Mouse (Mus musculus): ENCODE measurements around the gene Atp6v0d1.
"Not testable (repeated sequence)": the region's sequence is repeated elsewhere in the genome, so short reads cannot be mapped to it uniquely, and the experiment has no call there.

Gene Atp6v0d1

GRCm38 (mm10) chr8:105565952-105566702 is at the start of gene Atp6v0d1:
Atp6v0d1 (minus strand) TSS chr8:105566047.
- Histone ChIP-seq H3K36me3 (ENCODE audit: control insufficient read depth, insufficient read depth, low read length, poor library complexity, severe bottlenecking) (no peaks in the 10 kb centered on the region), H3K27me3 (ENCODE audit: control insufficient read depth, insufficient read depth, low read length, poor library complexity, severe bottlenecking) (no peaks in the 10 kb centered on the region)
- peak; percentile 100 for DNase-seq (ENCODE audit: low read depth, low spot score)

DNA sequence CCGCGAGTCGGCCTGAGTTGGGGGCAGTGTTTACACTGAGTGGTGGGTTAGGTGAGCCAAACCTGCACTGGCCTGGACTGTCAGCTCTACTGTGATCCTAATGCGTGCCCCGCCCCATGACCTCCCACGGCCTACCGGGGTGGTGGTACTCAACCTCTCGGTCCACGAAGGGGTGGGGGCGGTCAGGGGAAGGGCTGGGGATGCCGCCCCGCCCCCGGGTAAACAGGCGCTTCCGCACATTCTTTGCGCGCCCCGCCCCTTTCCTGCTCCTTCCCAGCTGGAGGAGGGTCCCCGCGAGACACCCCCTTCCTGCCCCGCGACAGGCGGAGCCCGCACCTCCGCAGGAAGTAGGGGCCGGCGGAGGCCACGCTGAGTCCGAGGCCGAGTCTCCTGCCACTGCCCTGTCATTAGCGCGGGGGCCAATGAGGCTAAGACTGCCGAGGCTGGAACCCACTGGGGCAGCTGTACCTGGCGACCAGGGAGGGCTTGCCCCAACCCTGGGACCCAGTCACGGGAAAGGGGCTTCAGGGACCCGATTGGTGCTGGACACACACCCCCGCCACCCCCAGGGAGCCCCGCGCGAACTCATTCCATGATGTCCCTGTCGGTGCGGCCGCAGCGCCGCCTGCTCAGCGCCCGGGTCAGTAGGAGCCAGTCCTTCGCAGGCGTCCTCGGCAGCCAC is 48.1 kb upstream of the Atp6v0d1 start:
- Histone ChIP-seq H3K36me3 (ENCODE audit: control insufficient read depth, insufficient read depth, low read length, poor library complexity, severe bottlenecking) (peaks cover 3% of the 10 kb centered on the region), H3K27me3 (ENCODE audit: control insufficient read depth, insufficient read depth, low read length, poor library complexity, severe bottlenecking) (no peaks in the 10 kb centered on the region)
- no peak for DNase-seq (ENCODE audit: low read depth, low spot score)

DNA sequence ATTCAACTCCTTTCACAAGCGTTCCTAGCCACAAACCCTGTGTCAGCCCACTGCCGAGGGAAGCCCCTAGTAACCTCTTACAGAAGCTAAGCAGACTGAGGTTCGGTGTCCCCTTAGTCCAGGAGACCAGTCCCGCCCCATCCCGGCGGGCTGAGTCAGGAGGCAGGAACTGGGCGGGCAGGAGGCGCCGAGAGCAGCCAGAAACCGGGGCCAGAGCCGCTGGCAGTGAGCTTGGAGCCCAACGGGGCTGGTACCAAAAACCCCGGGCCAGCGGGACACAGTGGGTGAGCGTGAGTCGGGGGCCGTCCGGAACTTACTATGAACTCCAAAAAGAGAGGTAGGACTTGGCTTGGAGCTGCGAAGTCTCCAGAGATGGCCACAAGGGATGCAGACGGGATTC is 47.2 kb upstream of the Atp6v0d1 start:
- no peak for DNase-seq (ENCODE audit: low read depth, low spot score)
- peaks cover 3% of the 10 kb centered on the region for H3K36me3 ChIP-seq (ENCODE audit: control insufficient read depth, insufficient read depth, low read length, poor library complexity, severe bottlenecking)
- H3K27me3 ChIP-seq (ENCODE audit: control insufficient read depth, insufficient read depth, low read length, poor library complexity, severe bottlenecking): no peaks in the 10 kb centered on the region

GRCm38 (mm10) chr8:105611836-105612235 is 46.0 kb upstream of the Atp6v0d1 start:
- no peak for DNase-seq (ENCODE audit: low read depth, low spot score)
- 0 out of 2 replicates have a peak, but pooled peaks cover 3% of the 10 kb centered on the region for H3K36me3 ChIP-seq (ENCODE audit: control insufficient read depth, insufficient read depth, low read length, poor library complexity, severe bottlenecking)
- no peaks in the 10 kb centered on the region for H3K27me3 ChIP-seq (ENCODE audit: control insufficient read depth, insufficient read depth, low read length, poor library complexity, severe bottlenecking)

- H3K36me3 ChIP-seq (ENCODE audit: control insufficient read depth, insufficient read depth, low read length, poor library complexity, severe bottlenecking): no peaks in the 10 kb centered on the region
- no peaks in the 10 kb centered on the region for H3K27me3 ChIP-seq (ENCODE audit: control insufficient read depth, insufficient read depth, low read length, poor library complexity, severe bottlenecking)
- no peak for DNase-seq (ENCODE audit: low read depth, low spot score)
These were observed 43.9 kb upstream of the Atp6v0d1 start for GRCm38 (mm10) chr8:105609771-105610170.

- DNase-seq (ENCODE audit: low read depth, low spot score): no peak
- no peaks in the 10 kb centered on the region for H3K27me3 ChIP-seq (ENCODE audit: control insufficient read depth, insufficient read depth, low read length, poor library complexity, severe bottlenecking)
- H3K36me3 ChIP-seq (ENCODE audit: control insufficient read depth, insufficient read depth, low read length, poor library complexity, severe bottlenecking): no peaks in the 10 kb centered on the region
These were observed 43.5 kb upstream of the Atp6v0d1 start for GRCm38 (mm10) chr8:105609355-105609754.

DNA sequence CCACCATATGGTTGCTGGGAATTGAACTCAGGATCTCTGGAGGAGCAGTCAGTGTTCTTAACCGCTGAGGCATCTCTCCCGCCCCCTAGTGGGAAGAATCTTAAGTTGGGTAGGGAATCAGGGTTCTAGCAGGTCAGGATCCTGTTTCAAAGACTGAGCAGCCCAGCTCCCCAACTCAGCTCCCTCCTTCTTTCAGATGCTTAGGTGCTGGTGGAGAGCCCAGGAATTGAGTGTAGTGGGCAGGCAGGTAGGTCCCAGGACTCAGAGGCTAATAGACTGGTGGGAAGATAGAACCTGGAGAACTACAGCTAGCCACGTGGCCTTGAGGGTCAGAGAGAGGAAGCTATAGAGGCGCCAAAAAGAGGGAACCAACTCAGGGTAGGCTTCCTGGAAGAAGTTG is 41.8 kb upstream of the Atp6v0d1 start:
- Histone ChIP-seq H3K36me3 (ENCODE audit: control insufficient read depth, insufficient read depth, low read length, poor library complexity, severe bottlenecking) (no peaks in the 10 kb centered on the region), H3K27me3 (ENCODE audit: control insufficient read depth, insufficient read depth, low read length, poor library complexity, severe bottlenecking) (no peaks in the 10 kb centered on the region)
- peak; percentile 70 for DNase-seq (ENCODE audit: low read depth, low spot score)

GRCm38 (mm10) chr8:105607062-105607461 is 41.2 kb upstream of the Atp6v0d1 start:
- Histone ChIP-seq H3K36me3 (ENCODE audit: control insufficient read depth, insufficient read depth, low read length, poor library complexity, severe bottlenecking) (no peaks in the 10 kb centered on the region), H3K27me3 (ENCODE audit: control insufficient read depth, insufficient read depth, low read length, poor library complexity, severe bottlenecking) (no peaks in the 10 kb centered on the region)
- DNase-seq (ENCODE audit: low read depth, low spot score): no peak

DNA sequence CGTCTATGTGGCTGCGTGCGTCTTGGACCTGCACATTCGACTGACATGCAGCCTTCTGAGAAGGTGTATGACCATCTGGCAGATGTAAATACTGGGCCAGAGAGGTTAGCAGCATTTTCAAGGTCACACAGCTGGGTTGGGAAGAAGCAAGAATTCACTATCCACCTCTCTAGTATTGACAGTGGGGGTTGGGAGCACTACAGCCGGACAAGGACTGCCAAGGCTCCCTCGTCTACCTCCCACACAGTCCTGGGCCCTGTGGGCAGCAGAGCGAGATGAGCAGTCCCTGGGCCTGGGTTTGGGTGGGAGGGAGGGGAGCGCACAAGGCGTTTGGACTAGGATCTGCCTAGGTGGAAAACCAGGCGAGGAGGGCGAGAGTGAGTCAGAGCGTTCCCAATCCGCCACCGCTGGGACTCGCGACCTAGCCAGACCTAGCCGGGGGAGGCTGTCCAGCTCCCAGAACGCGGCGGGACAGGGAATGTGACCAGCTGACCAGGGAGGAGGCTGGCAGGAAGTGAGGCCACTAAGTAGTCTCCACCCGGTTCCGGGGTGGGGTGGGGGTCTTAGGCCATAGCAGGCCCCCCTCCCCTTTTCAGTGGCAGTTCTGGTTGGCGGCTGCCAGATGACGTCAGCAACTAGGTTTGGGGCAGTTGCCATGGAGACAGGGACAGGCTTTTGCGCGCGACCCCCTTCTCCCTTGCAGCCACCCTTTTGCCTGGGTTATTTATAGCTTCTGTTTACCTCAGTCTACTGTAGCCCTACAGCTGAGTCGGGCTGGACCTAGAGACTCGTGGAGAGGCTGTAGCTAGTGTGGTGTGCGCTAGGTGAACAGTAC is 40.6 kb upstream of the Atp6v0d1 start:
- peak; percentile 77 for DNase-seq (ENCODE audit: low read depth, low spot score)
- H3K27me3 ChIP-seq (ENCODE audit: control insufficient read depth, insufficient read depth, low read length, poor library complexity, severe bottlenecking): no peaks in the 10 kb centered on the region
- no peaks in the 10 kb centered on the region for H3K36me3 ChIP-seq (ENCODE audit: control insufficient read depth, insufficient read depth, low read length, poor library complexity, severe bottlenecking)

DNA sequence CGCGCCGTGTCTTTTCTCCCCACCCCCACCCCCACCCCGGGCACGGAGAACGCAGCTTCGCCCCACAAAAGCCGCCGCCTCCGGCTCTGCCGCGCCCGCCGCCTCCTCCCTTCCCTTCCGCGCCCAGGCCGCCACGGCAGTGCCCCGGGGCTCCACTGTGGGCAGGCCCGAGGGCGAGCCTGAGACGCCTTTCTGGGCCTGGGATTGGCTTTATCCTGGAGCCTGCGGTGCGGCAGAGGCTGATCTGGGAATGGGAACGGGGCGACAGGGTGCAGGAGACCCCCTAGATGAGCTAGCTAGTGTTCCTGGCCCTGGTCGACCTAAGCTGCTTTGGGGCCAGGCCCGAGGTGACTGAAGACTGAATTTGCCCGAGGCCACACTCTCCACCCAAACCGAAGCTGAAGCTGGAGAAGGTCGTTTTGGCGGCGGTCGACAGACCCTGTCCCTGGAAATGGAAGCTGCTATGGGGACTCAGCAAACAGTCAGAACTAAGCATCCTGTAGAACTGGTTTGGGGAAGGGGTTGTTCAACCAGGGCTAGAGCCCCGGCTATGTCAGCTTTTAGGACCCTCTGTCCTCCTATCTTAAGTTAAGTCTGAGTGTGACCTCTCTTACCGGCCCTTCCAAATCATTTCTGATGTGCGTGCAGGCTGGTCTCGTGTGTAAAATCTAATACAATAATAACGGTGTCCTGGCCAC is 39.8 kb upstream of the Atp6v0d1 start:
- H3K27me3 ChIP-seq (ENCODE audit: control insufficient read depth, insufficient read depth, low read length, poor library complexity, severe bottlenecking): no peaks in the 10 kb centered on the region
- H3K36me3 ChIP-seq (ENCODE audit: control insufficient read depth, insufficient read depth, low read length, poor library complexity, severe bottlenecking): no peaks in the 10 kb centered on the region
- no peak for DNase-seq (ENCODE audit: low read depth, low spot score)

GRCm38 (mm10) chr8:105604804-105605381 is 39.0 kb upstream of the Atp6v0d1 start, which contains the start of gene Ripor1:
Ripor1 (plus strand) TSS chr8:105605255.
- DNase-seq (ENCODE audit: low read depth, low spot score): peak; percentile 80
- no peaks in the 10 kb centered on the region for H3K36me3 ChIP-seq (ENCODE audit: control insufficient read depth, insufficient read depth, low read length, poor library complexity, severe bottlenecking)
- H3K27me3 ChIP-seq (ENCODE audit: control insufficient read depth, insufficient read depth, low read length, poor library complexity, severe bottlenecking): no peaks in the 10 kb centered on the region

DNA sequence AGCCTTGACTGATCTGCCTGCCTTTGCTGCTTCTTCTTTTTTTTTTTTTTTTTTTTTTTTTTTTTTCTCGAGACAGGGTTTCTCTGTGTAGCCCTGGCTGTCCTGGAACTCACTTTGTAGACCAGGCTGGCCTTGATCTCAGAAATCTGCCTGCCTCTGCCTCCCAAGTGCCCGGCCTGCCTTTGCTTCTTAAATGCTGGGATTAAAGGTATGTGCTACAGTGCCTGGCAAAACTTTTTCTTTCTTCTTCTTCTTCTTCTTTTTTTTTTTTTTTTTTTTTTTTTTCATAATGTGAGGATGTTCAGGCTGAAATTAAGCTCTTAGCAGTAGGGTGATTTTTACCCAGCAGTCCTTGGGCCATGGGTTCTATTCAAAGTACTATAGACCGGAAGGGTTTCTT is 36.7 kb upstream of the Atp6v0d1 start:
- DNase-seq (ENCODE audit: low read depth, low spot score); H3K27me3 ChIP-seq (ENCODE audit: control insufficient read depth, insufficient read depth, low read length, poor library complexity, severe bottlenecking); H3K36me3 ChIP-seq (ENCODE audit: control insufficient read depth, insufficient read depth, low read length, poor library complexity, severe bottlenecking): not testable (repeated sequence)

- H3K27me3 ChIP-seq (ENCODE audit: control insufficient read depth, insufficient read depth, low read length, poor library complexity, severe bottlenecking): no peaks in the 10 kb centered on the region
- H3K36me3 ChIP-seq (ENCODE audit: control insufficient read depth, insufficient read depth, low read length, poor library complexity, severe bottlenecking): no peaks in the 10 kb centered on the region
- DNase-seq (ENCODE audit: low read depth, low spot score): no peak
These were observed 35.5 kb upstream of the Atp6v0d1 start for GRCm38 (mm10) chr8:105601301-105601700.

DNA sequence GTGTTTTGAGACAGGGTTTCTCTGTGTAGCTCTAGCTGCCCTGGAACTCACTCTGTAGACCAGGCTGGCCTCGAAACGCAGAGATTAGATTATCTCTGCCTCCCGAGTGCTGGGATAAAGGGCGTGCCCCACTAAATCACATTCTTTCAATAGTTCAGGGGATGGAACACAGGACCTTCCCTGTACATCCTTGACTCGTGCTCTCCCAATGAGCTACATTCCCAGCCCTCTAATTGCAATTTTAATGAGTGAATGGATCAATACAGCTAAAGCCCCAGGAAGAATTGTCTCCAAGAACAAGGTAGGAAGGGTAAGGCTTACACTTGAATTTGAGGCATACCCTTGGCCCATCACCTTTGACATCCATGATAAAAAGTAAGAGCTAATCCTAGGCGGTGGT is 32.9 kb upstream of the Atp6v0d1 start:
- Histone ChIP-seq H3K36me3 (ENCODE audit: control insufficient read depth, insufficient read depth, low read length, poor library complexity, severe bottlenecking) (no peaks in the 10 kb centered on the region), H3K27me3 (ENCODE audit: control insufficient read depth, insufficient read depth, low read length, poor library complexity, severe bottlenecking) (no peaks in the 10 kb centered on the region)
- no peak for DNase-seq (ENCODE audit: low read depth, low spot score)

Data from splenic B cell, adult 2 months (primary cell).